Mouse (Mus musculus) limb, embryonic 11.5 days (tissue): ENCODE results near the gene Plxna1. TPM values are rescaled to one million over a fixed set of nuclear protein-coding genes. Genes with fewer than 3 reads are reported as not detected.

Experiments used
- ATAC-seq: fragments of 200-750 bp; cut with Nextera tagmentation; 2 replicates; pipeline ENCODE4 v1.8.0; 2017; ENCODE audit warnings: low read depth; ENCODE audit not compliant: insufficient number of reproducible peaks, low FRiP score, low TSS enrichment
- DNase-seq: peaks from one replicate; pipeline ENCODE4 v3.0.0-alpha.2; 2015; ENCODE audit warnings: low spot score
- H3K27ac ChIP-seq: fragments of 300-500 bp; sonication (generic); replicated peaks from 2 replicates; pipeline ENCODE4 v1.5.1; 2014; ENCODE audit warnings: low read depth, mild to moderate bottlenecking, low read length
- H3K27me3 ChIP-seq: fragments of 300-500 bp; sonication (generic); 2 replicates; pipeline ENCODE4 v1.6.1; 2014; ENCODE audit warnings: mild to moderate bottlenecking, low read length, mixed read lengths; ENCODE audit not compliant: control insufficient read depth, insufficient read depth
- H3K36me3 ChIP-seq: fragments of 300-500 bp; sonication (generic); 2 replicates; pipeline ENCODE4 v1.6.1; 2014; ENCODE audit warnings: mild to moderate bottlenecking, low read length, moderate library complexity, mixed read lengths; ENCODE audit not compliant: control insufficient read depth, insufficient read depth
- H3K4me1 ChIP-seq: fragments of 300-500 bp; sonication (generic); 2 replicates; pipeline ENCODE4 v1.6.1; 2014; ENCODE audit warnings: low read length, mixed read lengths; ENCODE audit not compliant: control insufficient read depth, insufficient read depth
- H3K4me2 ChIP-seq: fragments of 300-500 bp; sonication (generic); 2 replicates; pipeline ENCODE4 v1.6.1; 2014; ENCODE audit warnings: low read depth, mild to moderate bottlenecking, moderate library complexity; ENCODE audit not compliant: severe bottlenecking
- H3K4me3 ChIP-seq: fragments of 300-500 bp; sonication (generic); 2 replicates; pipeline ENCODE4 v1.5.1; 2014; ENCODE audit warnings: low read depth, low read length
- H3K9ac ChIP-seq: fragments of 300-500 bp; sonication (generic); 2 replicates; pipeline ENCODE4 v1.6.1; 2014; ENCODE audit warnings: mild to moderate bottlenecking, low read length
- H3K9me3 ChIP-seq: fragments of 300-500 bp; sonication (generic); 2 replicates; pipeline ENCODE4 v1.6.1; 2016; ENCODE audit warnings: low read length; ENCODE audit not compliant: control insufficient read depth
- WGBS: fragments of 180-500 bp; shearing (Covaris S2); extraction: QIAGEN DNeasy Blood & Tissue Kit; methylation state at CpG from one replicate; pipeline ENCODE4 v1.1.7; 2014; 5-methylcytosine and 5-hydroxymethylcytosine counted together
- polyA plus RNA-seq: library from polyadenylated mRNA; unstranded; fragments of >200 nt; fragmentation: Nextera tagmentation; extraction: Ambion mirVana; gene quantifications from 2 replicates; pipeline ENCODE4 v1.2.1, GENCODE M21; 2014

Gene Plxna1
- polyA plus RNA-seq, 1 experiment from 2014 or later = 21.0 TPM

DNA sequence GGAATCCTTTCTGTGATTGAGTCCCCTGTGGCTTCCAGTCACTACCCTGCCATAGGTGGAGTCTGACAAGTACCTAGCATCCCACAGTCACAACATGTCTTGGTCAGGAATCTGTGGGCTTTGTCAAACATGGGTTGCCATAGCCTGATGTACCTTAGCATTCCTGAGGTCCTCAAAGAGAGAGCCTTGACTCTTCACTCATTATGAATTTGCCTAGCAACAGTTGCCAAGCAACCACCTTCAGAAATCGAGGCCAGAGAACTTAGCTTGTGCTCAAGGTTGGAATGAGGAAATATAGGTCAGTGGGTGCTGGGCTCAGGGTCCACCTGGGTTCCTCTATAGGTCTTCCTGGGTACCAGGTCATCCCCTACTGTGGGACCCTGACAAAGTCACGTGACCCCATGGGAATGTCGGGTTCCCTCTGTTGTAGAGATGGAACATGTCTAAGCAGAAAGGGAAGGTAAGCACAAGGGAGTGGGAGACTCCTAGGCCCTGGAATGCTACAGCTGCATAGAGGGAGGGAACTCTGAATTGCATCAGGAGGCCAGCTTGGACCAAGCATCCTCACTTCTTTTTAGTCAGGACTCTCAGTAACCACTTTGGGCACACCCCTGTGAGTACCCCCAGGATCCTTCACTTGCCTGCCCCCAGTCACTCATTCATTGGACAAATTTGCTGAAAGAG, 57.9 kb downstream of the Plxna1 start:
- H3K27ac ChIP-seq = no peak overlapping the region
- 70% methylated on average over 3 of the region's 3 CpGs for WGBS
- H3K9me3 ChIP-seq = peaks cover 3% of the 10 kb centered on the region; the same call in 1 of the 2 replicates

GRCm38 (mm10) chr6:89299818-89300217, 62.6 kb downstream of the Plxna1 start:
- 86% methylated on average over 9 of the region's 9 CpGs for WGBS
- Histone ChIP-seq H3K4me1 (no peaks in the 10 kb centered on the region), H3K27me3 (no peaks in the 10 kb centered on the region), H3K4me3 (no peak overlapping the region), H3K4me2 (no peak overlapping the region), H3K36me3 (no peaks in the 10 kb centered on the region), H3K9ac (no peak overlapping the region), H3K9me3 (no peaks in the 10 kb centered on the region), H3K27ac (no peak overlapping the region)
- DNase-seq (no peak), ATAC-seq (no peak)

More for the DNA sequence above, 57.9 kb downstream of the Plxna1 start:
- Histone ChIP-seq H3K9ac (no peak overlapping the region), H3K36me3 (no peaks in the 10 kb centered on the region), H3K4me1 (no peaks in the 10 kb centered on the region), H3K4me3 (no peak overlapping the region), H3K27me3 (no peaks in the 10 kb centered on the region), H3K4me2 (no peak overlapping the region)
- DNase-seq (no peak), ATAC-seq (no peak)

DNA sequence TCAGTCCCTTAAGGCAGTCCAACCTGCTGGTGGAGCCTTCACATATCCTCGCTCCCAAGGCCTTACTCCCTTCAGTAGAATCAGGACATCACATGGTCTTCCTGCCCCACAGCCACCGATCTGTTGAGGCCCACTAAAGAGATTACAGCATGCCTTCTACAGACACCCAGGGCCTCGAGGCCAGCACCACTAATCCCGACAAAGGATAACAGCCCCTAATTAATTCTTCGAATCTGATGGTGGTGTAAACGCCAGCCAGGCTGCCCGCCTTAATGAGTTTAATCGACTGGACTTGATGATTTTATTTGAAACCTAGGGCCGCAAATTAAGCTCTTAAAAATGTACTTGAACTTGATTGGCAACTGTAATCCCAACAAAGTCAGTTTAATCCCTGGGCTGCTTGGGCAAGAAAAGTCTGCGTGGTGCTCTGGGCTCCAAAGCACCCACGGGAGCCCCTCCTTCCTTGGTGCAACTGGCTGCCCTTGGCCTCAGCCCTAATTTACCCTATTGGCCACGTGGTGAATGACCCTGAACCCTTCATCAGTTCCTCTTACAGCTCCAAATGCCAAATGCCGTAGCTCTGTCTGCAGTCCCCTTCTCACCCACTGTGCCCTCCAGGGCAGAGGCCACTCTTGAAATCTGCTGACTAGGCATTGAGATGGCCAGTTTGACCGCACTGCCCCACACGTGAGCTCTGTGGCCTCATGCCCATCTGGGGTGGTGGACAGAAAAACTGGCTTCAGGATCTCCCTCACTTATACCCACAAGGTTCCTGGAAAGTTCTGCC, 65.3 kb downstream of the Plxna1 start:
- Histone ChIP-seq H3K4me1 (no peaks in the 10 kb centered on the region), H3K27me3 (no peaks in the 10 kb centered on the region), H3K9me3 (no peaks in the 10 kb centered on the region), H3K9ac (no peak overlapping the region), H3K36me3 (no peaks in the 10 kb centered on the region), H3K4me3 (no peak overlapping the region), H3K27ac (no peak overlapping the region), H3K4me2 (no peak overlapping the region; the same call in 1 of the 2 replicates)
- WGBS = 59% methylated on average over 15 of the region's 15 CpGs
- ATAC-seq (no peak), DNase-seq (no peak)

GRCm38 (mm10) chr6:89296001-89296709, 66.3 kb downstream of the Plxna1 start:
- Histone ChIP-seq H3K9ac (no peak overlapping the region), H3K27me3 (no peaks in the 10 kb centered on the region), H3K9me3 (no peaks in the 10 kb centered on the region), H3K4me3 (no peak overlapping the region), H3K4me2 (no peak overlapping the region), H3K4me1 (no peaks in the 10 kb centered on the region), H3K36me3 (no peaks in the 10 kb centered on the region), H3K27ac (no peak overlapping the region)
- DNase-seq (no peak), ATAC-seq (no peak)
- WGBS = 92% methylated on average over 8 of the region's 8 CpGs

- Histone ChIP-seq H3K36me3 (no peaks in the 10 kb centered on the region), H3K4me2 (no peak overlapping the region), H3K9ac (no peak overlapping the region), H3K27ac (no peak overlapping the region), H3K4me1 (no peaks in the 10 kb centered on the region), H3K4me3 (no peak overlapping the region), H3K9me3 (no peaks in the 10 kb centered on the region), H3K27me3 (no peaks in the 10 kb centered on the region)
- WGBS = 72% methylated on average over 1 of the region's 1 CpGs
- DNase-seq (no peak), ATAC-seq (no peak)
These were observed 67.8 kb downstream of the Plxna1 start for GRCm38 (mm10) chr6:89294621-89295020.

- no peaks in the 10 kb centered on the region for H3K9me3 ChIP-seq
- no peaks in the 10 kb centered on the region for H3K27me3 ChIP-seq
- WGBS = 33% methylated on average over 7 of the region's 7 CpGs
- no peak overlapping the region for H3K9ac ChIP-seq
- H3K36me3 ChIP-seq = no peaks in the 10 kb centered on the region
- H3K4me2 ChIP-seq = no peak overlapping the region
- H3K27ac ChIP-seq = no peak overlapping the region
- DNase-seq (no peak), ATAC-seq (no peak)
- H3K4me3 ChIP-seq = no peak overlapping the region
- no peaks in the 10 kb centered on the region for H3K4me1 ChIP-seq
These were observed 70.9 kb downstream of the Plxna1 start for GRCm38 (mm10) chr6:89291494-89291893.

DNA sequence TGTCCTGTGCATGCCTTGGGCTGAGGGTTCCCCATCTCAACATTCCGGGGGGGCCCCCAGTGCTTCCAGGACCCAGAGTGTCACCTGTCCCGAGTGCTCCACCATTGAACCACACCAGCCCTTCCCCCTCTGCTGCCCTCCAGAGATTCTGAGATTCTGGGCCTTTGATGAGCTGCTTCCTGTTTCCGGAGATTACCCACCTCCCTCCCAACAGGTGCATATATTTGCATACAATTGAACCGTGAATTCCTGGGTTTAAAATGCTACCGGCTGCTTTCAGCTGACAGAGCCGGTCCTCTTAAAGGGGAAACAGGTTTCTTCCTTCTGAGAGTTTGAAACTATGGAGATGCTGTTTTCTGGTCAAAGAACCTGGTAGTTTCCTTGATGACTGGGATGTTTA, 74.3 kb downstream of the Plxna1 start:
- DNase-seq (no peak), ATAC-seq (no peak)
- H3K9ac ChIP-seq = no peak overlapping the region
- no peaks in the 10 kb centered on the region for H3K9me3 ChIP-seq
- H3K4me3 ChIP-seq = no peak overlapping the region
- WGBS = 21% methylated on average over 6 of the region's 6 CpGs
- no peaks in the 10 kb centered on the region for H3K4me1 ChIP-seq
- no peak overlapping the region for H3K27ac ChIP-seq
- H3K4me2 ChIP-seq = no peak overlapping the region
- H3K27me3 ChIP-seq = no peaks in the 10 kb centered on the region
- no peaks in the 10 kb centered on the region for H3K36me3 ChIP-seq

DNA sequence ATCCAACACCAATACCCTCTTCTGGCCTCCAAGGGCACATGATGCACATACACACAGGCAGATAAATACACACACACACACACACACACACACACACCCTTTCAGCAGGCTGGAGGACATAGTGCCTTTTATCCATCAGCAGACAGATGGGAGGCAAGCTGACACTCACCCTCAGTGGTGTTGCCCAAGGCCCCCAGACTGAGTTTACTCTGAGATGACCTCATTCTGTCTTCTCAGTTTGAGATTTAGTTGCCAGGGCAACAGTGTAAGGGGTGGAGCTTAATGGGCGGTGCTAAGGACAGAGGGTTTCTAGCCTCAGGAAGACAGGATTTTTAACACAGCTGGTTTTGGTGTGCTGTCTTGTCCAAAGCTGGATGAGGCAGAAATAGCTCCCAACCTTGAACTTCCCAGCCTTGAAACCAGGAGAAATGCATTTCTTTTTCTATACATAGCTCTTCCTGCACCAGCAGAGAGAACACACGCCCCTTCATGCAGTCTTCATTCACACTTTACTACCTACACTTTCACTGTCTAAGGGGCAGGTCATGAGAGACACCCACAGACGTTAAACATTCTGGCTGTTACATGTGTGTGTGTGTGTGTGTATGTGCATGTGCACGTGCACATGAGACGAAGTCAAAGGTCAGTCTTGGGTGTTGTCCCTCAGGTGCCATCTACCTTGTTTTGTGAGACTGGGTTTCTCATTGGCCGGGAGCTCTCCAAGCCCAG, 75.6 kb downstream of the Plxna1 start:
- WGBS = 52% methylated on average over 6 of the region's 6 CpGs
- no peaks in the 10 kb centered on the region for H3K9me3 ChIP-seq
- H3K27ac ChIP-seq = no peak overlapping the region
- no peaks in the 10 kb centered on the region for H3K27me3 ChIP-seq
- ATAC-seq (peak; percentile 33; the same call in 1 of the 2 replicates), DNase-seq (no peak)
- no peak overlapping the region for H3K4me3 ChIP-seq
- no peaks in the 10 kb centered on the region for H3K36me3 ChIP-seq
- no peak overlapping the region for H3K9ac ChIP-seq
- H3K4me1 ChIP-seq = no peaks in the 10 kb centered on the region
- no peak overlapping the region for H3K4me2 ChIP-seq
